Mouse (Mus musculus) thymus, adult 2 months (tissue): Measurements from ENCODE around the gene Raly.

Experiments used
- CTCF ChIP-seq: fragments of 200-500 bp; IDR thresholded peaks from 2 replicates; pipeline ENCODE4 v1.5.1; 2012; ENCODE audit warnings: mild to moderate bottlenecking, control low read depth, low read length, moderate library complexity, borderline replicate concordance; ENCODE audit not compliant: control insufficient read depth, poor library complexity, insufficient read depth; ENCODE audit errors: extremely low read depth
- POLR2A ChIP-seq: fragments of 200-500 bp; IDR thresholded peaks from 2 replicates; pipeline ENCODE4 v1.6.1; 2012; ENCODE audit warnings: mild to moderate bottlenecking, low read length, control low read depth, moderate library complexity; ENCODE audit not compliant: control insufficient read depth, poor library complexity, insufficient read depth; ENCODE audit errors: extremely low read depth

DNA sequence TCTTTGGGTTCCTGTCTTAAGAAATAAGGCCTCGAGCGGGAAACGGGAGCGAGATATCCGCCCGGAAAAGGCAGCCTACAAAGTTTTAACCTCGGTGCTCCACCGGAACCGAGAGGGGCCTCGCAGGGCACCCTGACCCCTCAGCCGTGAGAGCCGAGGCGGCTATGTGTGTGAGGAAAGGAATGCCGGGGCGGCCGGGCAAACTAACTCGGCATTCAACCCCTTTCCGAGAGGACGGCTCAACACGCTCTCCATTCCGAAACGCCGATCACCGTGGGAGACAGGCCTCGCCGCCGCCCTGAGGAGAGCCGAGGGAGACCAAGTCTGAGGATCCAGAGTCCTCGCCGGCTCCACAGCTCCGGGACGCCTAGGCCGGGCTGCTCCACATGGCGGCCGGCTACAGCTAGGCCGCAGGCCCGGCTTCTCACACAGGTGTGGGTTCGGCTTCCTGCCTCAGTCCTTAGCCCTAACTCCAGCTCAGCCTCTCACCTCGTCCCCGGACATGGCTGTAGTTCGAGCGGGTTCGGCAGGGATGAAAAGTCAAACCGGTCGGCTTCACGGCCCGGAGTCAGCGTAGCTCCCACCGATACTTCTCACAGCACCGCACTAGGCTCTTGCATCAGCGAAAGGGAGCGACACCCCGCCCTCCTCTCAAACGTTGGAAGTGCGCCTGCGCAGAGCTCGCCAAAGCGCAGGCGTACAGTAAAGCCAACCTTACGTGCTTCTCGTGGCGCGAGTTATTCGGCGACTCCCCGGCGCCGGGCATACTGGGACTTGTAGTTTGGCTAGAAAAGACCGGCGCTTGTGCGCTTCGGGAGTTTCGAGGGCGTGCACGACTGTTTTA lies 101.5 kb downstream of the Raly start, which contains the start of gene Eif2s2:
- TF ChIP-seq CTCF (no peak), POLR2A (no peak)
